Mouse (Mus musculus) heart, postnatal 0 days (tissue): ENCODE data around the gene Nxf1.

Experiments
- CTCF ChIP-seq: IDR thresholded peaks from 2 replicates; pipeline ENCODE4 v1.5.1; 2016; ENCODE audit warnings: antibody characterized with exemption, control low read depth, low read depth
- EP300 ChIP-seq: IDR thresholded peaks from 2 replicates; pipeline ENCODE4 v1.6.1; 2016; ENCODE audit warnings: antibody characterized with exemption, low read depth

DNA sequence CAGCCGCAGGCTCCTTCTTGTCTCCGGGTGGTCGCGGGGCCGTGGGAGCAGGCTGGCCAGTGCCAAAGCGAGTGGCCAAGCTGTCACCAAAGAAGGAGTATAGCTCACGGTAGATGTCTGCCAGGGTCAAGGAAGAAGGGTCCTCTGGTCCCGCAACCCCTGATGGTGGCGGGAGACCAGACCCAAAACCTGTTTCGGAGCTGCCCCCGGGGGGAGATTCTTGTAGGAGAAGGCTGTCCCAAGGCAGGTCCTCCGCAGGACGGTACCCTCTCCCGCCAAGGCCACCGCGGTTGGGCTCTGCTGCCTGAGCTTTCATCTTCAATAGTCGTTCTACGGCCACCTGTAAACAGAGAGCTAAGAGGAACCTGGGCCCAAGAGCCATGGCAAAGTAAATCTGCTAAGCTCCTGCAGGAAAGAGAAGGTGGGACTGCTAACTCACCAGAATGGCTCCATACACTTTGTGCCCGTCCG, 18.1 kb downstream of the Nxf1 start:
- TF ChIP-seq CTCF (no peak), EP300 (no peak)
